Mouse (Mus musculus) telencephalon, adult 2 months (tissue): ENCODE results near the gene Grid2.

Experiments used
- DNase-seq: peaks from one replicate; pipeline ENCODE4 v3.0.0-alpha.2; 2011; ENCODE audit warnings: low read depth, low spot score

Grid2 gene

GRCm38 (mm10) chr6:64729231-64730011 lies 1473.7 kb downstream of the Grid2 start:
- DNase-seq: no peak

GRCm38 (mm10) chr6:64730030-64730429 lies 1474.4 kb downstream of the Grid2 start:
- DNase-seq: no peak

GRCm38 (mm10) chr6:64730506-64731020 lies 1474.9 kb downstream of the Grid2 start:
- no peak for DNase-seq

DNA sequence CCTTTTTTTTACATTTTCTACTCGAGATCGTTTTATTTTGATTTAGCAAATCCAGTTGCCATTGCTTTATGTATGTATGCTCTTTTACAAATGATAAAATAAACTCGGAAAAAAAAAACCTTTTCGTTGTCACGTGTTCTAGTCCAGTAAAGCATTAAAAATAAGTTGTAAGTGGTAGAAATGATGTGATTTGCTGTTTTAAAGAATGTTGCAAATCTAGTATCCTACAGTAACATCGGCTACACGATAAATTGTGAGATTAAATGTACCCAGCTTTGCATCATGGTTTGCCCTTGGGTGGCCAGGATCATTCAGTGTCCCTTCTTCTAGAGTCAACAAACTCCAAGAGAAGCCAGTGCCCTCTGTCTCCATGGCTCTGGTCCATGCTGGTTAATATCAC lies 1475.5 kb downstream of the Grid2 start:
- DNase-seq: no peak

DNA sequence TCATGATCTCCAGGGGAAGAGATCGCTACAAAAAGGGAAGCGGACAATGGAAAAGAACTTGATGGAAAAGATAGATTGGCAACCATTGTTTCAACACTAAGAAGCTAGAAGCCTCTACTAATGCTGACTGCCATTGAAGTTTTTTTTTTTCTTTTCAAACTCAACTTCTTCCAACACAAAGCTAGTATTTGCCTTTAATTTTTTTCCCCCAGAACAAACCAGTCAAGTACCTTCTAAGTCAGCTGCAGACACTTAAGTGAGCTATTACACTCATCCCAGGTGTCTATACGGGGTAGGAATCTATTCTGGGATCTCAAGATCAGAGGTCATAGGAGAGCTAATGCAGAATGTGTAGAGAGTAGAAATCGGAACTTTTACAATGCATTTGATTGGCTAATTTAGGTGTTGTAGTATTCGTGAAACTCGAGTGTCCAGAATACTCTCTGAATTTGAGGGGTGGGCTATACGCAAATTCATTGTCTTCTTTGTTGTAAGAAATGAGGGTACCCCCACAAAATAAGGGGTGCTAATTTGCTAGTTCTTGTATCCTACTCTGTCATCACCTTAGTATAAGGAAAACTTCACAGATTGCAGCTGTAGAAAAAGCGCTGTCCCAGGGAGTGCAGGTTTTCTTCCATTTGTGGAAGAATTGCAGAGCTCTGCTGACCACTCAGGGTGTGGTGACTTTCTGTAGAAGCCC lies 1476.1 kb downstream of the Grid2 start:
- no peak for DNase-seq

DNA sequence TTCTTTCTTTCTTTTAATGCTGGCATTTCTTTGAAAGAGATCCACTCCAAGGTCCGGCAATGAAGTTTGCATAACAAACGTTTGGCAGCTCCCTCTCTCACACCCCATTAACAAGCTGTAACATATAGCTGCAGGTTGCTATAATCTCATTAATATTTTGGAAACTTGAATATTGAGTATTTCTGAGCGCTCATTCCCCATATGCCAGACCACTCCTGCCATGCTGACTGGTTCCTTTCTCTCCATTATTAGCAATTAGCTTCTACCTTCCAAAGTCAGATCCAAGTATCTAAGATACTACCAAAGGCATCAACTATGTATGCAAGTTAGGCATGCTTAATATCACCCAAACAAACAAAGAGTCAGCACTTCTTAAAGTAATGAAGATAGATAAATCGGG lies 1477.6 kb downstream of the Grid2 start:
- no peak for DNase-seq

GRCm38 (mm10) chr6:64734441-64735320 lies 1479.0 kb downstream of the Grid2 start:
- DNase-seq: no peak

GRCm38 (mm10) chr6:64736317-64736716 lies 1480.6 kb downstream of the Grid2 start:
- no peak for DNase-seq

DNA sequence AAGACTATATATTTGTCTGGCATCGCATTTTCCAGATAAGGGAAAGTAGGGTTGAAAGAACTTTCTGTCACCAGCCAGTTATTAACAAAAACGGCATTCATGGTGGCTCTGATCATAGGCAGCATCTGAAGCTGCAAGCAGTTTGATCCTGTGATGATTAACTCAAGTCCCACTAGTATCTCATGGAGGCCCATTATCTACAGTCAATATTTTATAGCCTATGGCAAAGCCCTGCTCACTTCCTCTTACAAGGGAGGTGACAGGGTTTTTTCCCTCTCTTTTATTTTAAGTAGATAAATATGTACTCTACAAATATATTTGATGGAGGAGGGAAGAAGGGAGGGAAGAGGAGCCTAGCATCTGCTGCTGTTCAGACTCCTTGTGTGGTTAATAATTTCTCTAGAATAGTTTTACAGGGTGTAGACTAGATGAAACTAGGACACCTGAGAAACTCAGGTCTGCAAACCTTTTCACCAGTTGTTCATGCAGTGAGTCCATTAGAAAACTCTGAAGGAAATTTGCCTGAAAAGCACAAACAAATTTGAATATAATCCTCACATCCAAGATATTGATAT lies 1487.3 kb downstream of the Grid2 start:
- DNase-seq: no peak
